Mouse (Mus musculus): ENCODE results near the gene Vps8.

The Vps8 gene

GRCm38 (mm10) chr16:21630614-21631013 is 207.7 kb downstream of the Vps8 start:
- no peak for DNase-seq (ENCODE audit: low read depth)

- no peak for DNase-seq (ENCODE audit: low read depth)
Observed at GRCm38 (mm10) chr16:21631815-21632222, 208.9 kb downstream of the Vps8 start.

GRCm38 (mm10) chr16:21634460-21634859 is 211.5 kb downstream of the Vps8 start:
- DNase-seq (ENCODE audit: low read depth) = no peak

GRCm38 (mm10) chr16:21636156-21636853 is 213.4 kb downstream of the Vps8 start:
- DNase-seq (ENCODE audit: low read depth) = no peak

- DNase-seq (ENCODE audit: low read depth) = no peak
Observed at GRCm38 (mm10) chr16:21637201-21637819, 214.4 kb downstream of the Vps8 start.

- no peak for DNase-seq (ENCODE audit: low read depth)
Observed at GRCm38 (mm10) chr16:21640766-21641499, 218.0 kb downstream of the Vps8 start.

GRCm38 (mm10) chr16:21641944-21642343 is 219.0 kb downstream of the Vps8 start:
- no peak for DNase-seq (ENCODE audit: low read depth)

- DNase-seq (ENCODE audit: low read depth) = no peak
Observed at GRCm38 (mm10) chr16:21642906-21643305, 220.0 kb downstream of the Vps8 start.

- DNase-seq (ENCODE audit: low read depth) = no peak
Observed at GRCm38 (mm10) chr16:21643621-21644041, 220.7 kb downstream of the Vps8 start.

GRCm38 (mm10) chr16:21644066-21644561 is 221.2 kb downstream of the Vps8 start:
- no peak for DNase-seq (ENCODE audit: low read depth)

- no peak for DNase-seq (ENCODE audit: low read depth)
Observed at GRCm38 (mm10) chr16:21644574-21644973, 221.7 kb downstream of the Vps8 start.

GRCm38 (mm10) chr16:21645915-21646314 is 223.0 kb downstream of the Vps8 start:
- peak; percentile 63 for DNase-seq (ENCODE audit: low read depth)

- no peak for DNase-seq (ENCODE audit: low read depth)
Observed at GRCm38 (mm10) chr16:21646496-21646895, 223.6 kb downstream of the Vps8 start.

GRCm38 (mm10) chr16:21648800-21649199 is 225.9 kb downstream of the Vps8 start:
- no peak for DNase-seq (ENCODE audit: low read depth)

- DNase-seq (ENCODE audit: low read depth) = no peak
Observed at GRCm38 (mm10) chr16:21650289-21650688, 227.4 kb downstream of the Vps8 start.

GRCm38 (mm10) chr16:21651161-21651560 is 228.2 kb downstream of the Vps8 start:
- DNase-seq (ENCODE audit: low read depth) = no peak

GRCm38 (mm10) chr16:21653151-21653550 is 230.2 kb downstream of the Vps8 start:
- no peak for DNase-seq (ENCODE audit: low read depth)

GRCm38 (mm10) chr16:21654384-21654783 is 231.5 kb downstream of the Vps8 start:
- no peak for DNase-seq (ENCODE audit: low read depth)

GRCm38 (mm10) chr16:21655291-21655690 is 232.4 kb downstream of the Vps8 start:
- DNase-seq (ENCODE audit: low read depth) = no peak

GRCm38 (mm10) chr16:21655961-21656360 is 233.0 kb downstream of the Vps8 start:
- no peak for DNase-seq (ENCODE audit: low read depth)

- no peak for DNase-seq (ENCODE audit: low read depth)
Observed at GRCm38 (mm10) chr16:21664633-21665363, 241.9 kb downstream of the Vps8 start.

GRCm38 (mm10) chr16:21665423-21665986 is 242.6 kb downstream of the Vps8 start:
- no peak for DNase-seq (ENCODE audit: low read depth)

All from fibroblast of lung, adult 2 months (primary cell).